Mouse (Mus musculus) testis, postnatal 10 days (tissue): Measurements from ENCODE around the gene Ndufb4.

Experiments used
- DNase-seq: peaks from one replicate; pipeline ENCODE4 v3.0.0; 2021; ENCODE audit warnings: low spot score

Gene Ndufb4

DNA sequence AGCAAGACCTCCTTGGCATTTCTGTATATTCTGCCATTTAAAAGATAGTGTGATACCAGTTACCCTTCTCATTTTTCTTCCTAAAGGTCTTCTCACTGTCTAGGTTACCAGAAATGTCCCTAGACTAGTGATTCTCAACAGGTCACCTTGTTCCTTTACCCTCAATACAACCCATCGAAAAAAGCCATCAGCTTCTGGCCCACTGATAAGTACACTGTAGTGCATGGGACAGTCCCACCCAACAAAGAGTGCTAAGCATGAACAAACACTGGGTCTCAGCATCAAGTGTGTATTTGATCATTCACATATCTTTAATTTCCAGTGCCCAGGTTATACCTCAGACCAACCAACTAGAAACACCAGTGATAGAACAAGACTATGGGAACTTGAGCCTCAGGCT is 19.2 kb downstream of the Ndufb4 start:
- DNase-seq, result no peak

DNA sequence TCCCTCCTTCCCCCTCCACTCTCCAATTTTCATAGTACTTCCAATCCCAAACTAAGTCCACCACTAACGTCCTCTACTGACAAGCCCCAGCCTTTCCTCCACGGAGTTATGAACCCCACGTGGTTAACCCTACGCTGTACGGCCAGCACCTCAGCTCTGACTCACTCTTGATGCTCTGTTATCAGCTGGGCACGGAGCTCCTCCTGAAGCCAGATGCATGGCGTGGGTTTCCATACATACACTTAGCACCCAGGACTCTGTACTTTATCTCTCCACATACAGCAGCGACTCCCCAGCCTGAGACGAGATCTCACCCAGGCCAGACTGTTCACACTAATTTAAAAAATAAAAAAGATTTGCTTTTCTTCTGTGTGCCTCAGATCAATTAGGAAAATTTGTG is 19.7 kb downstream of the Ndufb4 start:
- no peak for DNase-seq

DNA sequence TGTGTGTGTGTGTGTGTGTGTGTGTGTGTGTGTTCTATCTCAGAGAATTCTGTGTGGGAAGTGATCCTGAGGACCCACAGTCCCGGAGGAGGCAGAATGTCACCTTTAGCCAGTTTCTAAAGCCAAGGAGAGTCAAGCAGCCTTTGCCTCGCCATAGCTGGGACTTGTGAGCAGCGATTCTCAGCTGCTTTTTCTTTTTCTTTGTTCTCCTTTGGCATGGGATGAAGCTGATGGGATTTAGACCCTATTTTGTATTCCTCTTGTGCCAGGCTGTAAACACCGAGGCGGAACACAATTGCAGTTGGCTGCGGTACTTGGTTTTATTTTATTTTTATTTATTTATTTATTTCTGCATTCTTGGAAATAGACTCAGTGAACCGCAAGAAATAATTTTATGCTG is 25.2 kb downstream of the Ndufb4 start:
- DNase-seq, result no peak

DNA sequence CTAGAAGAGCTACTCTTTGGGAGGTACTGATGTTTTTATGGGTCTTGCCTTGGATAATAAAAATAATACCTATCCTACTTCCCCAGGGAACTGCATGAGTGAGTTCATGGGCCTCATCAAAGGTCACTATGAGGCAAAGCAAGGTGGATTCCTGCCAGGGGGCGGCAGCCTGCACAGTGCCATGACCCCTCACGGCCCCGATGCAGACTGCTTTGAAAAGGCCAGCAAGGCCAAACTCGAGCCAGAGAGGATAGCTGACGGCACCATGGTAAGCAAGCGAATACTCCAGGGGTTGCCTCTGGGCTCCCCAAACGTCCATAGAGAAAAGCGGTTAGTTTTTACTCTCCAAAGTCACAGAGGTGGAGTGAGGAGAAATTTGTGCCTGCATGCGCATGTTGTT is 25.9 kb downstream of the Ndufb4 start:
- no peak for DNase-seq

DNA sequence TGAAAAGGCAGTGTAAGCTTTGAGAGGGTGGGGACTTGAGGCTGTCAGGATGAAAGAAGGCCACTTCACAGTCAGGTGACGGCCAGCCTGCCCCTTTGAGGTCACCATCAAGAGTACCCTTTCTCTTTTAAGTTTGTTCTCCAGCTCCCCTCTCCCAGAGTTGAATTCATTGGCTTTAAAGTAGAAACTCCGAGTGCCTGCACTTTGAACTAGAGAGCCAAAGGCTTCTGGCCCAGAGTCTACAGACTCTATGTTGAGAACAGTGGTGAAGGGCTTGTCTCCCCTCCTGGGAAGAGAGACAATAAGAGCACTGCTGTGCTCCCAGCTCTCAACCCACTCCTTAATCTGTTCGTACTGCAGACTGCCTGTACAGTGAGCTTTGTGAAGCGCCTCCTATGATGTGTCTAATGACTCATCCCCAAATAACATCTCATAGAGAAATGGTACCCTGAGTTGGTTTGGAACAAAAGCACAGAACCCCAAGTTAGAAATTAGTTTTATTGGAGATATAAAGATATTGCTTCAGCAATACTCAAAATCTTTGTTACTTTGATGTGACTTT is 27.8 kb downstream of the Ndufb4 start:
- DNase-seq, result no peak

DNA sequence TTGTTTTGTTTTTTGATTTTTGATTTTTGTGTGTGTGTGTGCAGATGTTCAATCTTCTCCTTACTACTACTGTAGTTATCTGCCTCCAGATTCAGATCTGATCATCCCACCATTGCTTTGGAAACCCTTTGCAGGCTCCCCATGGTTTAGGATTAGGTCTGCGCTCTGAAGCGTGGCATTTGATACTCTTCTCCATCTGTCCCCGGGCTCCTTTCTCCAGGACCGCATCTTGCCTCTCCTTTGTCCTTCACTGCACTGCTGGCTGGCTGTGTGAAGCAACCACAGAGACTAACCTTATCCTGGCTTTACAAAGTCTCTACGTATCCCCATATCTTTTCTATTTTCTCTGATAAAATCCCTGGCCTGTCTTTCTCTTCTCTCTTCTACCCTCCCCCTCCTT is 31.3 kb downstream of the Ndufb4 start:
- no peak for DNase-seq

DNA sequence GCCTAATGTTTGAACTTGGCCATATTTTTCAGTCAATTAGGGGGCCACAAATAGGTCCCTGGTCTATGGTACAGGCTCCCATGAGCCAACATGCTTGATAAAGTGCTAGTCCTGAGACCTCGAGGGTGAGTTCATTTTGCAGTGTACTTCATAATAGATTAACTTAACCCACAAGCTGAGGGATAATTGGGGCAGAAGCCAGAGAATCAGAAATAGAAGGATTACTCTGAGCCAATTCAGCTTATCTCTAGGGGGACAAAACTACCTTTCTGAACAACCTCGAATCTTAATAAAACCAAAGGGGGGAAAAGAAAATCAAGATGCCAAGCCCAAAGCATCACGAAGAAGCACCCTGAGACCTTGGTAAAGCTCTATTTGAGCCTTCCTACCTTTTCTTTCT is 31.9 kb downstream of the Ndufb4 start:
- no peak for DNase-seq

DNA sequence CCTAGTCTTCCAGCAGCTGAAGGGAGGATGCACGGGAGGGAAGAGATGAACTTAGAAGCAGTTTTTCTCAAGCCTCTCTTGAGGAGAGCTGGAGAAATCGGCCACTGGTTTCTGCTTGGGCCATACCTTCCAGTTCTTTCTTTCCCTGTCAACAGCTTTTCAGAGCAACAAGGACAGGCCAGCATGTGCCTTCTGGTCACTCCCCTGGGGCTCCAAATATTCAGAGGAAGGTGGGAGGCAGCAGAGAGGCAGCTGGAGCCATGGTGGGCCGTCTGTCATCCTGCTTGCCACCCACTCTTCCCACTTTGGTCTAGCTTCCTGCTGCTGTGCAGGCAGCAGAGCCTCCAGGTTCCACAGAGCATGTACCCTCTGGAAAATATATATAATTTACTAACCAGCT is 36.6 kb downstream of the Ndufb4 start:
- DNase-seq, result no peak

DNA sequence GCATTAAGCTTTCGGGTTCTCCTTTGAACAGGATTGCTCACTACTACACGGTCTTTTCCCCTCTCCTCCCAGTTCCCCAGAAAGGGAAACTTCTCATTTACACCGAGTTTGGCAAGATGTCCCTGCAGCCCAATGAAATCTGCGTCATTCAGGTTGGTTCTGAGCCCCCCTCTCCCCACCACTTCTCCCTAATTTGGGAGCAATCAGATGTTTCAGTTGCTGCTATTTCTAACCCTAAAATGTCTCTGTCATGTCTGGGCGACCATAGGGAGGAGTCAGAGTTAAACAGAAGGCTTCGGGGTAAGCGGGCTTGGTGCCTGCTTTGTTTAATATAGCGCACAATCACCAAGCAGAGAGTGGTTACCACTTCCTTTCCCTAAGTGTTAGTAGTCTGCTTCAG is 38.1 kb downstream of the Ndufb4 start:
- no peak for DNase-seq

DNA sequence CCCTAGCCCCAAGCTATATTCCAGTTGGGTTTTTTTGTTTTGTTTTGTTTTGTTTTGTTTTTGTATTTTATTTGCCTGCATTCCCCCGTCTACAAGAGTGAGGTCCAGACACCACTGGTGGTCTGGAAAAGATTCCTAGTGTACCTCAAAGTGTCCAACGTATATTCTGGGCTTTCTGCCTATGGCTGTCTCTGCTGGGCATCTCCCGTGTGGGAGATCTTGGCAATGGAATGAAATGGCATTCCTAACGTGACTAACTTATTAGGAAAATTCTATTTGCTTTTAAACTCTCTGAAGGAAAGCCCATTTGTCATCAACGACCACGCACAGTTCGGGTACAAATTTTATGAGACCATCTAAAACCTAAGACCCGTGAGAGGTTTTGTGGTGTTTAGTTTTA is 38.8 kb downstream of the Ndufb4 start:
- no peak for DNase-seq

DNA sequence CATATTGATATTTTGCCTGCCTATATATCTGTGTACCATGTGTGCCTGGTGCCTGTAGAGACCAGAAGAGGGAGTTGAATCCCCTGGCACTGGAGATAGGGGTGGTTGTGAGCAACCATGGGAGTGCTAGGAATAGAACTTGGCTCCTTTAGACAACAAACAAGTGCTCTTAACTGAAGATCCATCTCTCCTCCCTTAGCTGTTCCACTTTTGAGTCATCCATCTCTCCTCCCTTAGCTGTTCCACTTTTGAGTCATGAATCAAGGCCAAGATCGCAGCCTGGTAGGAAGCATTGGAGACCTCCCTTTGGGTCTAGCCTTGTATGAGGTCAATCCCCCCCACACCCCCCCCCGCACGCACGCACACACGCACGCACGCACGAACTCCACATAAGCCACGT is 39.7 kb downstream of the Ndufb4 start:
- no peak for DNase-seq

DNA sequence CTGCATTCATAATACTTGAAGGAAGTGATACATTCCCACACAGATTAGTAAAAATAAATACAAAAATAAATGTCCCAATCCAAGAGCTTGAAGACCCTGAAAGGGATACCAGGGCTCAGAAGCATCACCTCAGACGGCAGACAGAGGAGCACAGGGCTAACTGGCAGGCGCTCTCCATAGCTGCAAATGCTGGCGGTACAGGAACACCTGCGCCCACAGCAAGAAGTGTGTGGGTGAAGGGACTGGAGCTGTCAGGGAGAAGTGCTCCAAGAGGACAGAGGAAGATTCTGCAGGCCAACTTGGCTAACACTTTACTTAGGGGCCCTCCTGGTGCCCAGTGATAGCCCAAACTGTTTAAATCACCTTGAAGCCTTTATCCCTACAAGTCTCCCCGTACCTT is 42.2 kb downstream of the Ndufb4 start:
- no peak for DNase-seq

DNA sequence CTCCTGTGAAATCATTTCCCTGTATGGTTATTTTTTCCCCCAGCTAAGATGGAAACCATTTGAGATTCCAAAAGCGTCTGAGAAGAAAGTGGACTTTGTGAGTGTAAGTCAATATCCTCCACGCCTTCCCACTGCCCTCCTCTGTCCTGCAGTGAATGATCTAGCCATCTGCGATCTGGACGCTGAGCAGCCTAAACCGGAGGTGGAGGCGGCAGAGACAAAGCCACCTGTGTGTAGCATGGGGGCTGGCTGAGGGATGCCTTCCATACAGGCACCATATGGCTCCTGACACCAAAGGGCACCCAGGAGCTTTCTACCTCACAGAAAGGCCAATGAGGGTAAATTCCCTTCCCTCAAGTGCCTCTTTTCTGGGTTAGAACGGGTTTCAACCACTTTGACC is 43.2 kb downstream of the Ndufb4 start:
- DNase-seq, result no peak

DNA sequence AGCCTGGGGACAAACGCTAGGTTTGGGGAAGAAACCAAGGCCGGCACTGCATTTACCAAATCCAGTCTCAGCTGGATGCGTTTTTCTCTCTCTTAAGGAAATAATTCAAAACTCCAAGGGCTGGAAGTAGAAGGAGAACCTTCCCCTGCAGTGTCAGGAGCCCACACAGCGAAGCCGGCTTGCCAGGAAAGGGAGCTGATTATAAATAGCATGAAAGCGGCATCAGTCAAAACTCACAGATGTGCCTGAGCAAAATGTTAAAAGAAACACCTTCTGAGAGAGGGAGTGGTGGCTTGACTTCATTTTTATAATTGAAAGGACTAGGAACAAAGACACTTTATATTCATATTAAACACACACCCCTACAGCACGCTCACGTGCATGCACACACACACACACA is 43.9 kb downstream of the Ndufb4 start:
- no peak for DNase-seq

DNA sequence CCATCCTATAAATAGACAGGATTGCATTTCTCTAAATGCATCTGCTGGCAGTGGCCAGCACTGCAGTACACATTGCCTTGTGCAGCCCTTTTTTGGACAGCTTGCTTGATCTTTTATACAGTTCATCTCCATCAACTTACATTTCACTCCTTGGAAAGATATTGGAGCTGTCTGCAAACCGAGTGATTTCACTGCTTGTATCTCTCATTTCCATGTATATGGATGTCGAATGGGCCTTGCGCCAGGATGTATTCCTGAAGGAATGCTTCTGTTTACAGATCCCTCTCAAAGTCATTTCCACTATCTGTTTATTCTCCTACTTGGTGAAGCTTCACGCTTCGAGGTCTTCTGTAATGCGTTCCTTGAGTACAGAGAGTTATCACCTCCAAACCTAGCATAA is 50.0 kb downstream of the Ndufb4 start:
- DNase-seq, result no peak

DNA sequence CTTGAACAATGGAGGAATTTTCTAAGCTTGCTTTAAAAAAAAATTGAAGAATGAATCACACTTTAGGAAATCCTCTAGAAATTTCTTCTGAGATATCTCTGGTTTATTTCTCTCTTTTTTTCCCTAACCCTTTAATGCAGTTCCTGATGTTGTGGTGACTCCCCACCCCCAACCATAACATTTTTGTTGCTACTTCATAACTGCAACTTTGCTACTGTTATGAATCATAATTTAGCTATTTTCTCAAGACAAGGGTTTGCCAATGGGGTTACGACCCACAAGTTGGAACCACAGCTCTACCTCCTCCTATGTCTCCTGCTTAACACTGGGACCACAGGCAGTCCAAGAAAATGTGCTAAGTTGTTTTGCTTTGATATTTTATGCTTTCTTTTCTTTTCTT is 50.8 kb downstream of the Ndufb4 start:
- DNase-seq, result no peak

DNA sequence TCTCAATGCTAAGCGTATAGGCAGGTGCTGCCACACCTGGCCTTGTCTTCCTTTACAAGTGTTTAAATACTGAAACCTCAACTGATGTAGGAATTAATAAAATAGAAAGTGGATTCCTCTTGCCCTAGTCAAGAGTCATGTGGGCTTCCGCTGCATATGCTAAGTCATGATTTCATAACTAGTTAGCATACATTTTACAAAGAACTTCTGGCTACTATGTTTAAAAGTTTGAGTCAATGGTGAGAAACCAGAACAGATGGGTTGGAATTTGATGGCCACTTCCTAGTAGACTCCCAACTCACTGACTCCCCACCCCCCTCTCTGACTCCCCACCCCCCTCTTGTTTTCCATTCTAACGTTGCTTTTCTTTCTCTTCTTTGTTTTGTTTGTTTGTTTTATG is 54.9 kb downstream of the Ndufb4 start:
- DNase-seq, result no peak

DNA sequence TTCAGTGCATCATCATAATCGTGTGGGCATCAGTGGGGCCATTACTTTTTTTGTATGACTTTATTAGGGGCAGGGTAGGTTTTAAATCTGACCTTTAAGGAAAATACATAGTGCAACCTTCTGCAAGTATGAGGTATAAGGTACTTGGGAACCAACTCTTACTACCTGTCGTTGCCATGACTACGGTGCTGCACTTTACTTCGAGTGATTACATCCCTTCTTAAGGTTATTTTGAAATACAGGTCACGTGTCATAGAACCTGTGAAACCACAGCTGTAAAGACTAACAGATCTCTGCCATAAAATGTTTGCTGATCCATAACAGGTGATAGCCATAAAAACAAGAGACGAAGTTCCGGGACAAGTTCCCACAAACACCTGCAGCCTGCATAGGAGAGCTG is 55.8 kb downstream of the Ndufb4 start:
- DNase-seq, result no peak

DNA sequence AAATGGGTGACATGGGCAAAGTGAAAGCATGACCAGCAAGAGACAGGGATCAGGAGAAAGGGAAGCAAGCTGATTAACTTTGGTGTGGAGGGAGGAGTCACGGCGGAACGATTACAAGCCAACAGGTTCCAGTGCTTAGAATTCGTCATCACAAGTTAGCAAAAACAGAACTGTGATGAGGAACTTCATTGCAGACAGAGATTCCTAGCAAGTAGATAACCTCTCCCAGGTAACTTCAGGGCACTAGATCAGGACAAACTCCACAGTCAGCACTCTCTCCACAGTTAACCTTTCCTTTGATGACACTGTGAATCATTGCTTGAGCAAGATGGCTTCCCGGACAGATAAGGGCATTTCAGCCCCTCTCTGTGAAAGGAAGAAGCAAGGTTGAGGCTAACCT is 56.8 kb downstream of the Ndufb4 start:
- DNase-seq, result no peak
